Mouse (Mus musculus) midbrain, postnatal 0 days (tissue): ENCODE results near the gene Sh3rf1. TPM values are rescaled to one million over a fixed set of nuclear protein-coding genes. Genes with fewer than 3 reads are reported as not detected.

Experiments
- ATAC-seq: fragments of 200-750 bp; cut with Nextera tagmentation; 2 replicates; pipeline ENCODE4 v1.8.0; 2017; ENCODE audit warnings: moderate number of reproducible peaks, mild to moderate bottlenecking, moderate TSS enrichment, moderate library complexity; ENCODE audit not compliant: low FRiP score
- DNase-seq: peaks from one replicate; pipeline ENCODE4 v3.0.0-alpha.2; 2015; ENCODE audit warnings: low spot score
- H3K27ac ChIP-seq: fragments of 300-500 bp; sonication (generic); 2 replicates; pipeline ENCODE4 v1.5.1; 2014; ENCODE audit warnings: low read depth, mild to moderate bottlenecking, low read length, mixed read lengths
- H3K27me3 ChIP-seq: fragments of 300-500 bp; sonication (generic); 2 replicates; pipeline ENCODE4 v1.6.1; 2014; ENCODE audit warnings: low read length, control low read depth, mixed read lengths; ENCODE audit not compliant: insufficient read depth
- H3K36me3 ChIP-seq: fragments of 300-500 bp; sonication (generic); 2 replicates; pipeline ENCODE4 v1.6.1; 2014; ENCODE audit warnings: low read length, control low read depth, mixed read lengths; ENCODE audit not compliant: insufficient read depth
- H3K4me1 ChIP-seq: fragments of 300-500 bp; sonication (generic); 2 replicates; pipeline ENCODE4 v1.6.1; 2014; ENCODE audit warnings: mild to moderate bottlenecking, control low read depth, antibody characterized with exemption, low read length, mixed read lengths; ENCODE audit not compliant: insufficient read depth
- H3K4me2 ChIP-seq: fragments of 300-500 bp; sonication (generic); 2 replicates; pipeline ENCODE4 v1.6.1; 2014; ENCODE audit warnings: low read depth, mild to moderate bottlenecking, low read length, mixed read lengths; ENCODE audit not compliant: poor library complexity, severe bottlenecking
- H3K4me3 ChIP-seq: fragments of 300-500 bp; sonication (generic); 2 replicates; pipeline ENCODE4 v1.5.1; 2014; ENCODE audit warnings: low read depth, mild to moderate bottlenecking, low read length, moderate library complexity
- H3K9ac ChIP-seq: fragments of 300-500 bp; sonication (generic); replicated peaks from 2 replicates; pipeline ENCODE4 v1.6.1; 2014; ENCODE audit warnings: mild to moderate bottlenecking, low read length, moderate library complexity, mixed read lengths; ENCODE audit not compliant: poor library complexity, severe bottlenecking
- H3K9me3 ChIP-seq: fragments of 300-500 bp; sonication (generic); 2 replicates; pipeline ENCODE4 v1.6.1; 2016; ENCODE audit warnings: low read length, control low read depth
- CTCF ChIP-seq: IDR thresholded peaks from 2 replicates; pipeline ENCODE4 v1.5.1; 2016; ENCODE audit warnings: antibody characterized with exemption, mild to moderate bottlenecking
- WGBS: fragments of 180-500 bp; shearing (Covaris S2); extraction: QIAGEN DNeasy Blood & Tissue Kit; methylation state at CpG from one replicate; pipeline ENCODE4 v1.1.7; 2014; 5-methylcytosine and 5-hydroxymethylcytosine counted together
- polyA plus RNA-seq: library from polyadenylated mRNA; unstranded; fragments of >200 nt; fragmentation: Nextera tagmentation; extraction: Ambion mirVana; gene quantifications from 2 replicates; pipeline ENCODE4 v1.2.1, GENCODE M21; 2015
- total RNA-seq: library from RNA; depleted of rRNA; stranded (reverse); fragments of >200 nt; gene quantifications from 2 replicates; pipeline ENCODE4 v1.2.3, GENCODE M21; 2014

The Sh3rf1 gene
- total and polyA plus RNA-seq, 2 experiments from 2014 or later: 23.9 to 37.5 TPM

DNA sequence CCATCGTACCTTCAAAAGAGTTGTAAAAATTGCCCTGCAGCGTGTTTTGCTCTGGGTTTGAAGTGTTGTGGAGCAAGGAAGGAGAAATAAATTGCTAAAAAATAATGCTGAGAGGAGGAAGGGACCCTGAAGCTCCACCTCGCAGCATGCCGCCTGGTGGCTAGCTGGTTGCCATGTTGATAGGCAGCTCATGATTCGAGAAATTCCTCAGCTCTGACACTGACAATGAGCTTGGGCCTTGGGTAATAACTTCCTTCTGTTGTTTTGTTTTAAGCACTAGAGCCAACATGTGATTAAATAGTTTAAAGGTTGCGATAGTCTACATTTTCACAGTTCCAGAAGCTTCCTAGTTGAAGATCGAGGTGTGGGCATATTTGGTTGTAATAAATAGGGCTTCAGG is 89.3 kb downstream of the Sh3rf1 start:
- peak; percentile 15; the same call in 1 of the 2 replicates for TF ChIP-seq CTCF
- Histone ChIP-seq H3K27ac (no peak overlapping the region), H3K9me3 (no peaks in the 10 kb centered on the region), H3K27me3 (no peaks in the 10 kb centered on the region), H3K36me3 (no peaks in the 10 kb centered on the region), H3K4me2 (no peak overlapping the region), H3K4me1 (peaks cover 3% of the 10 kb centered on the region; the same call in 1 of the 2 replicates), H3K9ac (no peak overlapping the region), H3K4me3 (no peak overlapping the region)
- ATAC-seq: no peak
- WGBS: 78% methylated on average over 7 of the region's 7 CpGs
- no peak for DNase-seq

DNA sequence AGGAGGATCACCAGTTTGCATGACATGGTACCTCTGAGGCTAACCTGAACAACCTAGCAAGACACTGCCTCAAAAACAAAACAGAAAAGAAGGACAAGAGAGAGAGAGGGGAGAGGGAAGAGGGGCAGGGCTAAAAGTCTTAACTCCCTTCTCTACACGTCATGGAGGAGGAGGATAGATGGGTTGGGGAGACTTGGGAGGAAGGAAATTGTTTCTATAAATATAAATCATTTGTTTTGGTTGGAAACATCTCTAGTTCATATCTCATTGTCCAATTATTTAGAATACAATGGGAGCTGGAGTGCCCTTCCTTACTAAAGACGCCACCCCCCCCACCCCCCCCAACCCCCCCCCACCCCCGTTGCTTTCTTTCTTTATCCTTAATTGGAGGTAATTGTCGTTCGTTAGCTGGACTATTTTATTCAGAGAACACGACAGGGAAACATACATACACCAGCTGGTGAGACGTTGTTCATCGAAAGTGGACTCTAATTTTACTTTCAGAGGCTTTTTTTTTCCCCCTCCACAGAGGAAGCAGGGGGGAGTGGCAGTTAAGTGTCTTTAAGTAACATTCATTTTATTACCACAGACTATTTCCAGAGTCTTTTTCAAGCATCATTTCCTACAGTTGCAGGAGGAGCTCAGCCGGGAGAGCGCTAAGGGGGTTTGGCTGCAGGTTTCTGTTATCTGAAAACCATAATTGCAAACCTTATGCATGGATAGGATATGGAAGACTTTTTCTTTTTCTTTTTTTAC is 92.5 kb downstream of the Sh3rf1 start:
- no peaks in the 10 kb centered on the region for H3K27me3 ChIP-seq
- no peak overlapping the region for H3K9ac ChIP-seq
- no peak overlapping the region for H3K4me3 ChIP-seq
- H3K4me2 ChIP-seq: no peak overlapping the region
- H3K27ac ChIP-seq: no peak overlapping the region
- H3K36me3 ChIP-seq: no peaks in the 10 kb centered on the region
- no peak for TF ChIP-seq CTCF
- ATAC-seq: no peak
- DNase-seq: no peak
- WGBS: 76% methylated on average over 10 of the region's 10 CpGs
- no peaks in the 10 kb centered on the region for H3K9me3 ChIP-seq
- 0 out of 2 replicates have a peak, but pooled peaks cover 2% of the 10 kb centered on the region for H3K4me1 ChIP-seq

DNA sequence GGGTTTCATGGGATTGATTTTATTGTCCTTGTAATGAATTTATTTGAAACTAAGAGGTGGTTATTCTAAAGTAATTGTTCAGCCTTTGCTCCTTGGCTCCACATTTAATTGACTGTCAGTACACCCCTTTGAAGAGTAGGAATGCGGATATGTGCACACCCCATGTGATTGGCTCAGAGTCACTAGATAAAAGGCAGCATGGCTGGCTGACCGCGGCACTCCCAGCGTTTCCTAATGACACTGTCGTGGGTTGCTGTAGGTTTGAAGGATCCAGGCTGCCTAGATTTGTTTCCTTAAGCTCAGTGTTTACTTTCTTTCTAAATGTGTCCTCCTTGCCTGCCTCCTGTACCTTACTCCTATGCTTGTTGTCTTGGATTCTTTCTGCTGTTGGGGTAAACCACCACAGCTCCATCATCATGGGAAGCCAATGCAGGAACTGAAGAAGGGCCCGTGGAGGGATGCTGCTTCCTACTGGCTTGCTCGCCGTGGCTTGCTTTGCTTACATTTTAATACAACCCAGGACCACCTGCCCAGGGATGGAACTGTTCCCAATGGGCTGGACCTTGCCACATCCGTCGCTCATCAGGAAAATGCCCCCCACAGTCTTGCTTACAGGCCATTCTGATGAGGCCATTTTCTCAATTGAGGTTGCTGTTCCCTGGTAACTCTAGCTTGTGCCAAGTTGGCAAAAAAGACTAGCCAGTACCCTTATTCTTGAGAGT is 93.3 kb downstream of the Sh3rf1 start:
- Histone ChIP-seq H3K27ac (no peak overlapping the region; the same call in 1 of the 2 replicates), H3K27me3 (no peaks in the 10 kb centered on the region), H3K4me3 (no peak overlapping the region), H3K4me2 (no peak overlapping the region), H3K4me1 (0 out of 2 replicates have a peak, but pooled peaks cover 3% of the 10 kb centered on the region), H3K9me3 (no peaks in the 10 kb centered on the region), H3K36me3 (no peaks in the 10 kb centered on the region), H3K9ac (no peak overlapping the region)
- DNase-seq: no peak
- peak; percentile 14; the same call in 1 of the 2 replicates for ATAC-seq
- no peak for TF ChIP-seq CTCF
- WGBS: 51% methylated on average over 10 of the region's 10 CpGs

DNA sequence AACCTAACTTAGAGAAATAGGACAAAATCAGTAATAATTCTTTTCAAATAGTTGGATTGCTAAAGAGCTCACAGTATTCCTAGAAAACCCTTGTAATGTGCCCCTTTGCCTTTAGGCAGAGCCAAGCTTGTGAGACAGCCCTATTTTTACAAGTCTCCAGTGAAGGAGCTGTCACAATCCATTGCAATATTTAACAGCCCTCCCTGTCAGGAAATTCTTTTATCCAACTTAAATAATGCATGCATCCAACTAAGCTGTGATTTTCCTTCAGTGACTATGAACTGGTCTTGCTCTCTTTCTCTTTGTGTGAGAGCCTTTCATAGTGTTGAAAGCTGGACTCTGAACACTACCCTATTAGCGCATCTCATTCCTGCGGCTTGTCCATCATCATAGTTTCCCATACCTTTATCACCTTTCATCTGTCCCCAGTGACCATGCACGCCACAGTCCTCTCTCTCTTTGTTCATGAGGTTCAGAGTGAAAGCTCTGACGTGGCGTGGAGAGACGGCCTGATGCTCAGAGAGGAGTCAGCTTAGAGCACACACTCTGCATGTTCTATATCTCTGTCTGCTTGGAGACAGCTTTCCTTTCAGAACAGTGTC is 94.0 kb downstream of the Sh3rf1 start:
- Histone ChIP-seq H3K9me3 (no peaks in the 10 kb centered on the region), H3K36me3 (no peaks in the 10 kb centered on the region), H3K27me3 (no peaks in the 10 kb centered on the region), H3K4me1 (0 out of 2 replicates have a peak, but pooled peaks cover 3% of the 10 kb centered on the region), H3K4me2 (no peak overlapping the region), H3K4me3 (no peak overlapping the region), H3K27ac (peak overlapping the region; percentile 43), H3K9ac (no peak overlapping the region)
- ATAC-seq (peak; percentile 14; the same call in 1 of the 2 replicates), DNase-seq (no peak)
- 44% methylated on average over 6 of the region's 6 CpGs for WGBS
- TF ChIP-seq CTCF: peak; percentile 6; the same call in 1 of the 2 replicates

DNA sequence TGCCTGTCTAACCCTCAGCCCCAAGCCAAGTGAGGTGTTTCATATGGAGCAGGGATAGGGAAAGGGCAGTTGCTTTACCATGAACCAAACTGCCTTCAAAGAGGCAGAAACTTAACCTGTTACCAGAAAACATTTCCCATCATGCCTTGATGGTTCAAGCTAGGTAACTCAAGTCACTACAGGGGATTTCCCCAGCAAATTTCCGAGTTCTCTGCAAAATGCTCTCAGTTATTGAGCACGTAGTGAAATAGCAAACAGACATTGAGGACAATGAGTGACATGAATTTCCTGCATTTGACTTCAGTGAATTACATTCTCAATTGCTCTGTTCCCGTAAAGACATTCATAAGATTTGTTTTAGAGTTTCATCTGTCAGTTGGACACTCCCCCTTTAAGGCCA is 97.5 kb downstream of the Sh3rf1 start:
- Histone ChIP-seq H3K27me3 (no peaks in the 10 kb centered on the region), H3K4me2 (no peak overlapping the region), H3K4me3 (no peak overlapping the region), H3K9ac (no peak overlapping the region), H3K9me3 (no peaks in the 10 kb centered on the region), H3K4me1 (peaks cover 10% of the 10 kb centered on the region; the same call in 1 of the 2 replicates), H3K27ac (no peak overlapping the region), H3K36me3 (no peaks in the 10 kb centered on the region)
- WGBS: 89% methylated on average over 3 of the region's 3 CpGs
- no peak for TF ChIP-seq CTCF
- ATAC-seq: no peak
- DNase-seq: no peak
